Mouse (Mus musculus): ENCODE data around the gene Rhof. TPM values are rescaled to one million over a fixed set of nuclear protein-coding genes. Genes with fewer than 3 reads are reported as not detected.

Rhof gene
- total RNA-seq, 2 experiments from 2014 or later: 51.3 to 53.0 TPM

DNA sequence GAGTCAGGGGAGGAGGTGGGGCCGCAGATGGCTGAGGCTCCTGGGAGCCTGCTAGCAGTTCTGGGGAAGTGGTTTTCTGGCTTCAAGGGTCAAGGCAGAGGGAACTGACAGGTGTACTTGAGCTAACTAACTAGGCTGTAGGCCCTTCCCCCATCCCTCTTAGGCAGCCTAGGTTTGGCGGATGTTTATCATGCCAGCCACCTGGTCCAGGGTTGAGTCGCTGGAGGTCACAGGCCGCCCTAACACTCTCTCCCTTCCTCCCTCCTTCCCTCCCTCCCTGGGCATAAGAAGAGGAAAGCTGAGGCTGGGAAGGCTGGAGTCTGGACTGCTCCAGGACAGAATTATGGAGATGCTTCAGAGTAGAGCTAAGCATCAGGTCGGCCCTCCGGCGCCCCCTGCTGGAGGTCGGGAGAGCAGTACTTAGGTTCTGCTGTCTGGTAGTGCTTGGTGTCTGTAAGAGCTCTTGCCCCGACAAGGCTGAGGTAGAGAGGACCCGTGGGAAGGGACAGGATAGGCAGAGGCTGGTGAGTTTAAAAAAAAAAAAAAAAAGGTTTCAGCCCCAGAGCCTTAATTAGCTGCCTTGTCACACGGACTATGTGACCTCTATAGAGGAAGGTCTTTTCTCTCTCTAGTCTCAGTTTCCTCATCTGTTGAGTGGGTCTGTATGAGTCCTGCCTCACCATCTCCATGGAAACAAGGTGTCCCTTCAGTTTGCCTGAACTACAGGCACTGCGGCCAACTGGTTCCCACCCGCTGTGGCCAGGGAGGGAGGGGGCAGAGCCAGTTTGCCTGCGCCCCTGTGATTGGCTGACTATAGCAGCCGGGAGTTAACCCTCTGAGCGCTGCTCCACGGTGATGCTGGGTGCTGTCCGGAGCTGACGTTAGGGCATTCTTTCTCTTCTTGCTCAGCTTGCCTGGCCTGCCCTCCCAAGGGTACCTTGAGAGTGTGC is 17.2 kb upstream of the Rhof start:
- intact Hi-C loops (cut with DNase I): loop anchor here (1.0 to 10.0 kb wide), 4 partner anchors 8 to 375 kb away; partner anchors contain the start of gene Camkk2
- DNase-seq (ENCODE audit: low spot score in 2 of 2): peak; percentile 83 to 86

DNA sequence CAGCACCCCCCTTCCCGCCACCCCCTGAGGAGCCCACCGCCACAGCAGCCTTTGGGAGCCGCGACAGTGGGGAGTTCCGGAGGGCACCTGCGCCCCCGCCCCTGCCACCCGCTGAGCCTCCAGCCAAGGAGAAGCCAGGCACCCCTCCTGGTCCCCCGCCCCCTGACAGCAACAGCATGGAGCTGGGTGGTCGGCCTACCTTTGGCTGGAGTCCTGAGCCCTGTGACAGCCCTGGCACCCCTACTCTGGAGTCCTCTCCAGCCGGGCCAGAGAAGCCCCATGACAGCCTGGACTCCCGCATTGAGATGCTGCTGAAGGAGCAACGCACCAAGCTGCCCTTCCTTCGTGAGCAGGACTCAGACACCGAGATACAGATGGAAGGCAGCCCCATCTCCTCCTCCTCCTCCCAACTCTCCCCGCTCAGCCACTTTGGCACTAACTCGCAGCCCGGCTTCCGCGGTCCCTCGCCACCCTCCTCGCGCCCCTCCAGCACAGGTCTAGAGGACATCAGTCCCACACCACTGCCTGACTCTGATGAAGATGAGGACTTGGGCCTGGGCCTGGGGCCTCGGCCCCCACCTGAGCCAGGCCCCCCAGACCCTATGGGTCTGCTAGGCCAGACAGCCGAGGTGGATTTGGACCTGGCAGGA is 15.7 kb upstream of the Rhof start:
- intact Hi-C loops (cut with DNase I): loop anchor here (10.0 kb wide), 1 partner anchor 373 kb away; the partner anchor contains the start of gene Camkk2
- DNase-seq (ENCODE audit: low spot score in 2 of 2): no peak

DNA sequence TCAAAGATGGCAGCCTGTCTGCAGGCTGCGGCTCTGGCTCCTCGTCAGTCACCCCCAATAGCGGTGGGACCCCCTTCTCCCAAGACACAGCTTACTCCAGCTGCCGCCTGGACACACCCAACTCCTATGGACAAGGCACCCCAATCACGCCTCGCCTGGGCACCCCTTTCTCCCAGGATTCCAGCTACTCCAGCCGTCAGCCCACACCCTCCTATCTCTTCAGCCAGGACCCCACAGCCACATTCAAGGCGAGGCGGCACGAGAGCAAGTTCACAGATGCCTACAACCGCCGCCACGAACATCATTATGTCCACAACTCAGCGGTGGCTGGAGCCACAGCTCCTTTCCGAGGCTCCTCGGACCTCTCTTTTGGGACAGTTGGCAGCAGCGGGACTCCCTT is 15.1 kb upstream of the Rhof start:
- intact Hi-C loops (cut with DNase I): loop anchor here (10.0 kb wide), 1 partner anchor 373 kb away; the partner anchor contains the start of gene Camkk2
- DNase-seq (ENCODE audit: low spot score in 2 of 2): no peak

DNA sequence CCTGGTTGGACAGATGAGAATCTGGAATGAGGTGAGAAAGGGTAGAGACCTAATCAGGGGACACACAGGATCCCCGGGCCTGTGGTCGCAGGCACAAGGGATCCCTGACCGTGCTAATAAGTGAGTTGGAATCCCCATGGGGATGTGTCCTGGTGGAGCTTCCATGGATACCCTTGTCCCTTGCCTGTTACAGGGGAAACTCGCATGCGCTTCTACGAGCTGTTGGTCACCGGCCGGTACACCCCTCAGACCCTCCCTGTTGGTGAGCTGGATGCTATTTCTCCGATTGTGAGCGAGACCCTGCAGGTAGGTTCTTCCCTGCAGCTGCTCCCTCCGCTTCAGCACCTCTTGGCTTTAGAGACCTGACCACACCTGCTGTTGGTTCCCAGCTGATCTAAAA is 13.9 kb upstream of the Rhof start:
- no peak for DNase-seq (ENCODE audit: low spot score in 2 of 2)
- intact Hi-C loops (cut with DNase I): loop anchor here (10.0 kb wide), 1 partner anchor 372 kb away; the partner anchor contains the start of gene Camkk2

DNA sequence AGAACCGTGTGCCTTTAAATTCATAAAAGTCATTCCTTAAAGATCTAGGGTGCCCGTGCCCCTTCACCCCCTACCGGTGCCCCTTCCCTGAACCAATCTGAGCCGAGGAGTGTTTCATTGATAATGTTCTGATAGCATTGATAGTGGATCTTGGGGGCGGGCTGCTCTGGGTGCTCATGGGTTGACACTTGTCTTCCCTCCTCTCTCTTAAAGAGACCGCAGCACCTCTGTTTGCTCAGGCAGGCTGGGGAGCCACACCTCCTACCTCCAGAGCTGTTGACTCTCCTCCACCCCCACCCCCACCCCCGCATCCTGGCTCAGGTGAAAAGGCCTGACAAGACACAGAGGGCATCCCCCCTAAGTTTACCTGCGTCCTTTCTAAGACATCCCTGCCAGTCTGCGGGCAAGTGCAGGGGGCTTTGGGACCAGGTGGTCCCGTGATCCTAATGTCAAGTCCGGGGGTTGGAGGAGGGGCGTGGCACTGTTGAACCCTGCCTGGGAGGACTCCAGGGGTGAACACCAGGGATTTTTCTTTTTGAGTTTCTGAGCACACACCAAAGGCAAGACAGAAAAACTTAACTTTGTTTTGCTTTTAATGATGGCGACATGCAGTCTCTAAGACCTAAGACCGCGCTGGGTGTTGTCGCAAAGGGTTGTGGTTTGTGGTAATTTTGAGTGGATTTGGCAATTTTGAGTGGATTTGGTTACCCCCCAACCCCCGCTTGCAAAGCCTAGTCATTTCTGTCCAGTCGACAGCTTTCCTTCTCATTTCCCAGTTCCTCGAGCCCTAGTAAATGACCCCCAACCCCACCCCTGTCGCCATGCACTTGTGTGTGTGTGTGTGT is 12.5 kb upstream of the Rhof start:
- intact Hi-C loops (cut with DNase I): loop anchor here (10.0 kb wide), 1 partner anchor 370 kb away; the partner anchor contains the start of gene Camkk2
- no peak for DNase-seq (ENCODE audit: low spot score in 2 of 2)

DNA sequence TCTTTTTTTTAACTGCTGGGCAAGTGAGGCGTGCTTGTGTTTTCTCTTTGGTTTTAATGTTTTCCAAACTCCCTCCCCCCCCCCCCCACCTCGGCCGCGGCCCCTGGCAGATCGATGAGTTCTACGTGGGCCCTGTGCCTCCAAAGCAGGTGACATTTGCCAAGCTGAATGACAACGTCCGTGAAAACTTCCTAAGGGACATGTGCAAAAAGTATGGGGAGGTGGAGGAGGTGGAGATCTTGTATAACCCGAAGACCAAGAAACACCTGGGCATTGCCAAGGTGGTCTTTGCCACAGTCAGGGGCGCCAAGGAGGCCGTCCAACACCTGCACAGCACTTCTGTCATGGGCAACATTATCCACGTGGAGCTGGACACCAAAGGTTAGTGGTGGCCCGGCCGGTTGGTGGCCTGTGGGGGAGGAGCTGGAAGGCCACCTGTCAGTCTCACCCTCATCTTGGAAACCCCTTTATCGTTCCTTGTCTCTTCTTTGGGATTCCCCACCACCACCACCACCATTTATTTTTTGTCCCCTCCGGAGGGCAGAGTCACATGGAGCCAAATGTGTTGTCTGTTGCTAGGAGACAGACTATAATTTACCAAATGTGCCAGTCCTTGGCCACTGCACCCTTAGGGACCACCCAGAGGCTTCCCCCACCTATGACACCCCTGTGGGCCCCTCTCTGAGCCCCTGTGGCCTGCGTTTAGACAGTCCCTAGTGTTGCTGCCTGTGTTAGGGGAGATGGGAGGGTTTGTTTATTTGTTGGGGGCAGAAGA is 11.7 kb upstream of the Rhof start:
- intact Hi-C loops (cut with DNase I): loop anchor here (10.0 kb wide), 1 partner anchor 369 kb away; the partner anchor contains the start of gene Camkk2

DNA sequence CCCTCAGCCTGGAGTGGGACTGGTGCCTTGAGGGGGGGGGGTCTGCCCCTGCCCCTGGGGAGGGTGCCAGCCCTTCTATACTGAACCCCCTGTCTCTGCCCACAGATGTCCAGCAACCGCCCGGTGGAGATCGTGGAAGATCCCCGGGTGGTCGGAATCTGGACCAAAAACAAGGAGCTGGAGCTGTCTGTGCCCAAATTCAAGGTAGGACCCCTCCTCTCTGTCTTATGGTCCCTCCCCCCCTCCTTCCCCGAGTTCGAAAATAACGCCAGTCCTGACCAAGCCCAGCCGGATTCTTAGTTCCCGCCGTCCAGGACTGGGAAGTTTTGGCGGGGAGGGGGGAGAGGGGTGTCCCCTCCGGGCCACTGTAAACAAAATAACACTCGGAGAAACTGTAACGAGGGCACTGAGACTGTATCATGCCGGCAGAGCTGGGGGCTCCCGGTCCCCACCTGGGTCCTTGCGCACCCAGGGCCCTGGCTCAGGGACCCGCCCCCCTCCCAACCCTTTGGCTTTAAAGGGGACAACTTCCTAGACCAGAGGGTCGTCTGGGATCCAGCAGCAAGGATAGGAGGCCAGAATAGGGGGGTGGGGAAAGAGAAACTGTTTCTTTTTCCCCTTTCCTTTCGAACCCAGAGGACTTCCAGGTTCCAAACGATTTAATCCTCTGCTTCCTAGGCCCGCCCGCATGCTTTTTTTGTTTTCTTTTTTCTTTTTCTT is 10.9 kb upstream of the Rhof start:
- no peak for DNase-seq (ENCODE audit: low spot score in 2 of 2)
- intact Hi-C loops (cut with DNase I): loop anchor here (10.0 kb wide), 1 partner anchor 369 kb away; the partner anchor contains the start of gene Camkk2

More for the DNA sequence above, 11.7 kb upstream of the Rhof start:
- DNase-seq (ENCODE audit: low spot score in 2 of 2): no peak

DNA sequence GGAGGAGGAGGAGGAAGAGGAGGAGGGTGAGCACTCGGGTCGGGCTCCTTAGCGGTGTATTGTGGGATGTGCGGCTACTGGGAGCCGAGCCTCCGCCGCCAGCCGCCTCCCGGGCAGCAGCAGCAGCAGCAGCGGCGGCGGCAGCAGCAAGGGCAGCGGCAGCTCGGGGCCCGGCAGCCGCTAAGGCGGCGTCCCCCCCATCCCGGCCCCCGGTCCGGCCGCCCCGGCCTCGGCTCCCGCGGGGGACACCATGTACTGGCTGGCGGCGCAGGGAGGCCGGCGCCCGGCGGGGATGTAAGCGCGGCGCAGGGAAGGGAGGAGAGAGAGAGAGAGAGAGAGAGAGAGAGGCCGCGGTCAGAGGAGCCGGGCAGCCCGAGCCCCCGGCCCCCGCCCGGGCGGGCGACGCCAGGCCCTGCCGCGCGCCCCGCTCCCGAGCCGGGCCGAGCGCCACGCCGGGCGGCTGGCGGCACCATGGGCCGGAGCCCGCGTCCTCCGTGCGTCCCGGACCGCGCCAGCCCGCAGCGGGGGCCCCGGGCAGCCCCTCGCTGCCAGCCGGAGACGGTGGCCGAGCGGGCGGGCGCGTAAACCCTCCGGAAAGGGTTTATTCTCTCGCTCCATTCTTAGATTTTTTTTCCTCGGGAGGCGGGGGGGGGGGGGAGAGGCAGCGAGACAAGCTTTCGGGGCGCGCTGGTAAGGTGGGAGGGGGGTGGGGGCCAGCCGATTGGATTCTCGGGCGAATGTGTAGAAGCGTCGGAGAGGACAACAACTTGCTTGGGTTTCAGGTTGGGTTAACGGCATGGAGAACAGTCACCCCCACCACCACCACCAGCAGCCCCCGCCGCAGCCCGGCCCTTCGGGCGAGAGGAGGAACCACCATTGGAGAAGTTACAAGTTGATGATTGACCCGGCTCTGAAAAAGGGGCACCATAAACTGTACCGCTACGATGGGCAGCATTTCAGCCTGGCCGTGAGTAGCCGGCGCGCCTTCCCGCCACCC is 10.0 kb upstream of the Rhof start, which contains the start of gene Setd1b:
Gene Setd1b, plus strand, starts transcription at position 33 of the 997 bp plus-strand sequence.
- intact Hi-C loops (cut with DNase I): loop anchor here (1.0 to 10.0 kb wide), 2 partner anchors 9 to 368 kb away; partner anchors contain the start of gene Camkk2
- peak; percentile 65 to 75 for DNase-seq (ENCODE audit: low spot score in 2 of 2)

DNA sequence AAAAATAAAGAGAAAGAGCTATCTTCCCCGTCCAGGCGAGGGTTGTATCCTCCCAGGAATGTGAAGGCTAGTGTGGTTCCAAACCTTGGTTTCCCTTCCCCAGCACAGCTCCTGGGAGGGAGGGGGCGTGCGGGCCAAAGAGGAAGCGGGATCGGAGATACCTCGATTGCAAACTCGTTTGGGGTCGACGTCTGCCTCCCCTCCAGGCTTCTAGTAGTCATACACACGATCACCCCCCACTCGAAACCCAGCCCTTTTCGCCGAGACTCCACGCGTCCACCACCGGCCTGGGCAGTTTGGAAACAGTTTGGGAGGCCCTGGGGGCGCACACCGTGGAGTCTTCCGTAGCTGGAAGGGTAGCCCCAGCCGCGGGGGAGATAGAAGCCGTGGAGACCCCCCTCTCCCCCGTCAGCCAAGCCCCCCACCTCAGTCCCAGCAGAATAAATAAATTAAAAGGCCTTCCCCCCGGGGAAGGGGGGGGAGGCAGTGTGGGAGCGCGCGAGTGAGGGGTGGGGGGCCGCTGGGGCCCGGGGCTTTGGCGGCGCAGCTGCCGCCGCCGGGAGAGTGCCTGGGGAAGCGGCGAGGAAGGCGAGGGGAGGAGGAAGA is 9.2 kb upstream of the Rhof start:
- peak in 1 of 2 experiments; percentile 62 for DNase-seq (ENCODE audit: low spot score in 2 of 2)
- intact Hi-C loops (cut with DNase I): loop anchor here (1.0 to 10.0 kb wide), 3 partner anchors 8 to 367 kb away; partner anchors contain the start of gene Camkk2

DNA sequence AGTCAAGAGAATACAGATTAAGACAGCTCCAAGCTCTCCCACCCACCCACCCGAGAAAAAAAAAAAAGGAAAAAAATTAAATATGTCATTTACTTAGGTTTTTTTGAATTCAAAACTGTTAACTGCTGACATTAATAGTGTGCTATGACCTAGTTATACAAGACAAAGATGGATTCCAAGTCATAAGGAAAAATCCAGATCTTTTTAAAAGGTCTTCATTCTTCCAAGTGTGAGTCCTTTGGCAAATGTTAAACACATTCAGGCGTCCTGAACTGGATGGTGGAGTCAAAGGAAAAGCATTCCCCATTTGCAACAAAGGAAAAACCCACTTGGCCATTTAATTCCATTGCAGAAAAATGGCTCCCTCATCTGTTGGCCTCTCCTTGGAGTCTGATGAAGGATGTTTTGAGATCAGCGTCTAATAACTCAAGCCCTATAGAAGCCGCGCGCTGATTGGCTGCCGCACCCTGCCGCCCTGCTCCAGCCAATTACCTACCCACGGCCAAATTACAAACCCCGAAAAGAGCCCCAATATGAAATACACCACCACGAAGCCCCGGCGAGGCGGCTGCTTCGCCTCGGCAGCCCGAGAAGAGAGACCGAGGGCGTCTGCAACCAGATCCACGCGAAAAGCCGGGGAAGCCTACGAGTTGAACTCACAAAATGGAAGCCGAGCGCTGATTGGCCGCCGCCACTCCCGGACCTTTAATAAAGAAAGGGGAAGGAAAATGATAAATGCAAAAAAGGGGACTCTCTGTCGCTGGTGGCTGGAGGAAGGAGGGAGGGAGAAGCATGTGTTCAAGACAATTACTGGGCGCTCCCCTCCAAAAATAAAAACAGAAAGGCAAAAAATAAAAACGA is 8.4 kb upstream of the Rhof start:
- intact Hi-C loops (cut with DNase I): loop anchor here (1.0 to 10.0 kb wide), 2 partner anchors 9 to 366 kb away; partner anchors contain the start of gene Camkk2
- DNase-seq (ENCODE audit: low spot score in 2 of 2): peak; percentile 93 to 95

DNA sequence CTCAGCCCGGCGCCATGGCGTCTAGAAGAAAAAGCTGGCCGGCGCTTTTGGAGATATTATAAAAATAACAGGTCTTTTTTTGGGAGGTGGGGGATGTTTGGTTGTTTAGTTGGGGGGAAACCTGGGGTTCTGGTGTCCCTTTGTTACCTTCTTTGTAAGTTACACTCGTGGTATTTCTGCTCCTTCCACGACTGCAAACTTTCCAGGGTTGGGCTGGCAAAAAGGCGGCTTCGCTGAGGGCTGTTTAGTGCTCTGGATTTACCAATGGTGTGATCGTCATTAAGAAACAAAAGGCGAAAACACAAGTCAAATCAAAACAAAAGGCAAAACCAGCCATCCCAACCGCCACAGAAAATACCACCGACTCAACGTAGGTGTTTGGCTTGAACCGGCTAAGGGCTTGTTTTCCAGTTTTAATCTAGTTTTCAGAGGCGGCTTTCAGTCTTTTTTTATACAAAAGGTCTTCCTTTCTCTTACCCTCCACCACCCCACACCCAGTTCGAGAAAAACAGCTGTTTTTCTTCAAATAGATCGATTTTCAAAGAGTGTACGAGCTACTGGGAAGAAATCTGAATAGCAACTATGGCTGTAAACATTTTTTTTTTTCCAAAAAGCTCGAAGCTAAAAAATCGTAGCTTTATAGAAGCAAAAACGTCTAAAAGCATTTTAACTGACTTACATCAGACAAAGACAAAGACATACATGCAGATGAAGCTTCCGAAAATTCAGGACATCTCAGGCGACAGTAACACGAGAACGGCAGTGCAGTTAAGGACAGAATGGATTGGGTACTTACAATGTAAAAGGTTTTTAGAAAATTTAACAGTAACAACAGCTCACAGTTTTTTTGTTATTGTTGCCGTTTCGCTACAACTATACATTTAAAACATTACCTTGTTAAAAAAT is 7.5 kb upstream of the Rhof start:
- intact Hi-C loops (cut with DNase I): loop anchor here (10.0 kb wide), 1 partner anchor 365 kb away; the partner anchor contains the start of gene Camkk2
- DNase-seq (ENCODE audit: low spot score in 2 of 2): no peak

DNA sequence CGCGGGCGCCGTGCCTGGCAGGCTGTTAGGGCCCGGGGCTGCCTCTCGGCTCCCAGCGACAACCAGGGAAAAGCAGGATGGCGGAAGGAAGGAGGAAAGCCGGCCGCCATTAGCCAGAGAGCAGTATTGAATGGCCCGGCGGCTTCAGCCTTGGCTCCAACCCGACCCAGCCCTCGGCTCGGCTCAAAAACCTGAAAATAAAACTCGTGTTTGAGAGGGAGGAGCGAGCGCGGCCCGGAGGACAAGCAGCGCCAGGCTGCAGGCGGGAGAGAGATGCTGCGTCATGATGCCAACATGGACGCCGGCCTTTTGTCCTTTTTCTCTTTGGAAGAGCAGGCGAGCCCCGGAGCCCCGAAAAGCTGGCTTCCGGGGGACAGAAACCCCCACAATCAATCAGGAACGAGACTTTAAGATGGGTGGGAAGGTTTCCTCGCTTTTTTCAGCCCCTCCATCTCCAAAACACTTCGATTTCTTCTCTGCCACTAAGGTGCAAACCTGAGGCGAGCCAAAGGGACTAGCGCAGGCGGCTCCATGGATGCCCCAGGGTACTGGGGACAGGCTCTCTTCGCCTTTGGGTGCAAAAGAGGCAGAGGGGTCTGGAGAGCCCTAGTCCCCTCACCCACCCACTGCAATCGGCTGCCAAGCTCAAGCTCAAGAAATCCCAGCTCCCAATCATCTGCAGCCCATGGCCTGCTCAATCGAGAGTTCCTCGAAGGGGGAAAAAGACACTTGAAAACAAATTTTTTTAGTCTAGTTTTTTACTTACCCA is 6.6 kb upstream of the Rhof start:
- peak; percentile 87 for DNase-seq (ENCODE audit: low spot score in 2 of 2)
- intact Hi-C loops (cut with DNase I): no loop called here

DNA sequence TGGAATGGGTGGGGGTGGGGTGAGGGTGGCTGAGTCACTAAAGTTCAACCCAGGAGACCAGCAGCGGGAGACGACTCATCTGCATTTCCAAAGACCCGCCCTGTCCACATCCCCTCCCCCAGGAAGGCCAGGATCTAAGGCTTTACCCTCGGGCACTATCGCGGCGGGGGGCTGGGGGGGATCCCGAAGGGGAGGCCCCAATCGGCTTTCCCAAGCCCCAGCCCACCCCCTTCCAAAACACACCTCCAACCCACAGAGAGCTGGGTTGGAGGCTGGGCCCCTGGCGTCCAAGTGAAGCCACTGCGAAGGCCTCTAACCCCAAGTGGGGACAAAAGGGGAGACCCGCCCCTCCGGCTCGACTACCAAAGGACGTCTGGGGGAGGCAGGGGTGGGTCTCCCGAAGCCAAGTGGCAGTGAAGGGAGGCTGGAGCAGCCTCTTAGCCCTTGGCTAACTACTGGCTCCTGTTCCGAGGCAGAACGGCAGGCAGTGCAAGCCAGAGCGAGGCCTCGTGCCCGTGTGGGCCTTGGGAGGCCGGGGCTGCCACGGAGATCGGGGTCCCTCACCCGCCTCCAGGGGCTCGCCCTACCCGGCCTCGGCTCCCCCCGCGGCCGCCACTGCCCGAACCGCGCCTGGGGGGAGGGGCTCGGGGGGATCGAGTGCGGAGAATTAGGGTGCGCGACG is 5.9 kb upstream of the Rhof start:
- DNase-seq (ENCODE audit: low spot score in 2 of 2): no peak

More for the DNA sequence above, 5.9 kb upstream of the Rhof start:
- intact Hi-C loops (cut with DNase I): no loop called here

Data from left cerebral cortex, postnatal 36 days (tissue).